29 mouse cellular contexts compared by ENCODE assay signal in genomic region chr1:182226261-182226660, GRCm38 (mm10). TPM values are rescaled to one million over a fixed set of nuclear protein-coding genes. Genes with fewer than 3 reads are reported as not detected.
DNase-seq lines count a peak whose midpoint lies in the region; ATAC-seq lines count a peak whose summit lies in the region.
"Had no signal": no experiment of that assay in that cellular context is flagged by ENCODE, and none has a peak within 500 bp of the region (broad histone marks: within the 10 kb centered on the region; RNA-seq: fewer than 3 reads in every experiment).

No protein-coding gene starts in this region.

- H3K4me1 ChIP-seq in heart, embryonic 10.5 days, result 0 out of 2 replicates have a peak, but pooled peaks cover 5% of the 10 kb centered on the region
- no peaks in the 10 kb centered on the region for H3K4me1 ChIP-seq in midbrain, embryonic 11.5 days (ENCODE audit: control insufficient read depth, insufficient read depth, low read length)
- H3K4me1 ChIP-seq: embryonic facial prominence, embryonic 12.5 days; hindbrain, embryonic 10.5 days; hindbrain, embryonic 13.5 days had no signal

- H3K4me2 ChIP-seq in midbrain, embryonic 11.5 days, result no peak overlapping the region
- H3K4me2 ChIP-seq: embryonic facial prominence, embryonic 12.5 days; embryonic facial prominence, embryonic 15.5 days; heart, embryonic 11.5 days; hindbrain, embryonic 13.5 days had no signal

- 88% methylated on average over 9 of the region's 9 CpGs for WGBS in heart, embryonic 10.5 days
- 89% methylated on average over 9 of the region's 9 CpGs for WGBS in midbrain, embryonic 11.5 days

- H3K9me3 ChIP-seq in heart, embryonic 10.5 days, result peaks cover 6% of the 10 kb centered on the region
- no peaks in the 10 kb centered on the region for H3K9me3 ChIP-seq in midbrain, embryonic 11.5 days (ENCODE audit: control insufficient read depth, low read length)
- H3K9me3 ChIP-seq: embryonic facial prominence, embryonic 12.5 days; embryonic facial prominence, embryonic 15.5 days; hindbrain, embryonic 13.5 days had no signal

- DNase-seq in heart, embryonic 10.5 days (ENCODE audit: low spot score), result peak; percentile 10
- no peak for DNase-seq in heart, postnatal 14 days
- peak; percentile 16 for DNase-seq in thymus, postnatal 14 days
- no peak for DNase-seq in urinary bladder, postnatal 14 days (ENCODE audit: low spot score)
- no peak for DNase-seq in right cerebral cortex, postnatal 25 days
- DNase-seq in midbrain, embryonic 11.5 days (ENCODE audit: low spot score, missing footprints), result no peak
- DNase-seq: adrenal gland, adult 2 months; adrenal gland, postnatal 14 days; B cell, adult 2 months; cerebellum, adult 11 months; cerebellum, adult 2 months; cerebellum, adult 9-11 months; cerebellum, postnatal 25 days; forebrain, postnatal 0 days; gastrocnemius, adult 2 months; gastrocnemius, postnatal 14 days; heart, adult 18-20 months; heart, postnatal 36 days had no signal

- ATAC-seq in megakaryocyte, adult 5-6 weeks (ENCODE audit: poor library complexity, severe bottlenecking), result peak; percentile 73
- no peak for ATAC-seq in midbrain, embryonic 11.5 days (ENCODE audit: low FRiP score)
- ATAC-seq: forebrain, embryonic 14.5 days; forebrain, postnatal 0 days; hindbrain, embryonic 16.5 days; Patski had no signal

- no peak overlapping the region for H3K9ac ChIP-seq in midbrain, embryonic 11.5 days (ENCODE audit: low read length)
- H3K9ac ChIP-seq: embryonic facial prominence, embryonic 12.5 days; embryonic facial prominence, embryonic 15.5 days; forebrain, postnatal 0 days; hindbrain, embryonic 13.5 days had no signal

- H3K27me3 ChIP-seq in heart, embryonic 10.5 days (ENCODE audit: insufficient read depth, poor library complexity, severe bottlenecking), result no peaks in the 10 kb centered on the region
- H3K27me3 ChIP-seq in midbrain, embryonic 11.5 days (ENCODE audit: control insufficient read depth, insufficient read depth, low read length), result no peaks in the 10 kb centered on the region
- H3K27me3 ChIP-seq: CH12.LX; embryonic facial prominence, embryonic 12.5 days; embryonic facial prominence, embryonic 15.5 days; hindbrain, embryonic 13.5 days; Patski had no signal

- H3K27ac ChIP-seq in heart, embryonic 10.5 days, result no peak overlapping the region
- no peak overlapping the region for H3K27ac ChIP-seq in midbrain, embryonic 11.5 days (ENCODE audit: low read depth, low read length)
- H3K27ac ChIP-seq: embryonic facial prominence, embryonic 12.5 days; hindbrain, embryonic 10.5 days; hindbrain, embryonic 13.5 days had no signal

- H3K4me3 ChIP-seq in heart, embryonic 10.5 days, result no peak overlapping the region
- H3K4me3 ChIP-seq in midbrain, embryonic 11.5 days (ENCODE audit: low read depth, low read length), result no peak overlapping the region
- H3K4me3 ChIP-seq: embryonic facial prominence, embryonic 12.5 days; embryonic facial prominence, embryonic 15.5 days; gastrocnemius, adult 2 months; hindbrain, embryonic 10.5 days; hindbrain, embryonic 13.5 days had no signal

- H3K36me3 ChIP-seq in heart, embryonic 10.5 days, result peaks cover 6% of the 10 kb centered on the region; the same call in 1 of the 2 replicates
- H3K36me3 ChIP-seq in midbrain, embryonic 11.5 days (ENCODE audit: control insufficient read depth, insufficient read depth, low read length), result no peaks in the 10 kb centered on the region
- H3K36me3 ChIP-seq: embryonic facial prominence, embryonic 12.5 days; embryonic facial prominence, embryonic 15.5 days; G1E; hindbrain, embryonic 10.5 days; hindbrain, embryonic 13.5 days had no signal

- intact Hi-C loops in heart, postnatal 14 days (cut with DNase I), result no loop called here

RNA-seq across cellular contexts. Expression of gene Degs1, which starts 56.3 kb away (rescaled TPM):
- polyA plus RNA-seq in heart, embryonic 10.5 days (2016; fragmentation: Nextera tagmentation; extraction: Ambion mirVana), result 156 and 164 TPM in 2 replicates
- 10 to 100 TPM; 68.1 to 73.2 TPM for total RNA-seq in heart, postnatal 14 days (2021)
- total RNA-seq in megakaryocyte, adult 5-6 weeks (2015), result 417 and 430 TPM in 2 replicates
- 194 and 208 TPM in 2 replicates for total RNA-seq in megakaryocyte, adult 5-6 weeks (2017)
- polyA plus RNA-seq in midbrain, embryonic 11.5 days (2014; fragmentation: Nextera tagmentation; extraction: Ambion mirVana), result 68.5 and 76.2 TPM in 2 replicates

Comparison
In these comparisons a context has a peak if more than half of its experiments do, and no peak if none do; other contexts are left out.
1. DNase-seq: peak in heart, embryonic 10.5 days (single experiment) and thymus, postnatal 14 days (single experiment); none in heart, postnatal 14 days (0 of 2), urinary bladder, postnatal 14 days (single experiment), right cerebral cortex, postnatal 25 days (single experiment) and midbrain, embryonic 11.5 days (single experiment).